Mouse (Mus musculus): ENCODE data around the gene Bcl11b.
A peak's percentile ranks its signal among the peaks of the same experiment; 100 is the strongest.

Gene Bcl11b

DNA sequence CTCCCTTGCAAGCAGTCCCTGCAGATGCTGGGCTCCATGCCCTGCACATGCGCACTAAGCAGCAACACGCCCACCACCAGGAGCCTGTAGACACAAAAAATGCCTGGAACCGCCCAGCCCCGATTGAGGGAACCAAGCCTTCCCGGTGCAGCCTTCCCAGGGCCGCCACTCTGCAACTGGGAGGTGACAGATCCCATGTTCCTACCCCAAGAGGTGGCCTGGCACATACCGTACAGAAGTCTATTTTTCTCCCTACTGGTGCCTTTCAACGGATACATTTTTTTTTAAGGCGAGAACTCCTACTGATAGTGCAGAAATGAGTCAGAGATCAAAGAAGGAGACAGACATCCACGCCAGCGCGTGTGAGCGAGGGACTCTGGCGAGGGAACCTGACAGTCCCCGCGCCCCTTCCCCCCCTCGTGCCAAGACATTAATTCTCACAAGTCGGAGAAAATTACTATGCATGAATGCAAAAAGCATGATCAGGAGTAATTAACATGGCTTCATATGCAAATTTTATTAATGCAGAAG, 33.5 kb downstream of the Bcl11b start:
- DNase-seq, result peak in 1 of 2 experiments; percentile 29

DNA sequence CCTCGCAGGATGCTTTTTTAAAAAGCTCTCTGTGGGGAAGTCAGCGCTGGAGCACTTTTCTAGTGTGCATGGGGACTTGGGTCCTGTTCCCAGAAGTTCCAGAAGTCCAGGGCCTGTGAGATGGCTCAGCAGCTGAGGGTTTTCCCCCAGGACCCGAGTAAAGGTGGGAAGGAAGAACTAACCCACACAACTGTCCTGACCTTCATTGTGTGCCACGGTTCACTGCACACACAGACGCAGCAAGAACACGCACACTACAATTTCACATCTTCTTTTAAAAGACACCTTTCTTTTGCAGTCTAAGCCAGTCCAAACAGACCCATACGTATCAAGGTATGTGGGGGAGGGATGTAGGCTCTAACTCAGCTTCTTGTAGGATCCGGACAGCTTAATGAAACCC, 34.3 kb downstream of the Bcl11b start:
- peak in 1 of 2 experiments; percentile 57 for DNase-seq

DNA sequence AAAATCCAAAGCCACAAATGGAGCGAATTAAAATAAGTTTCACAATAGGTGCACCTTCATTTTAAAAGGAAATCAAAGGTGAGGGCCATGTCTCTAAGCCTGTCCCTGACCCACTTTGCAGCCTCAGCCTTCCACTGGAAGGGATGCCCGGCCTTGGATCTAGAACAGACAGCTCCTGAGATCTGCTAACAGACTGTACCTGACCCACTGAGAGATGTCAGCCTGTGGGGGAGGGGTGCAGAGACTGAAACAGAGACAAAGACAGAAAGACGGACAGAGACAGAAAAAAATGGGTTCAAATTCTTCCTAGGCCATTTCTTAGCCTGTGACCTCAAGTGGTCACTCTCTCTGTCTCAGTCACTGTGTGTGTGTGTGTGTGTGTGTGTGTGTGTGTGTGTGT, 35.1 kb downstream of the Bcl11b start:
- DNase-seq, result peak in 1 of 2 experiments; percentile 54

- peak; percentile 51 to 57 for DNase-seq
These were observed 36.4 kb downstream of the Bcl11b start for GRCm38 (mm10) chr12:107967026-107967425.

DNA sequence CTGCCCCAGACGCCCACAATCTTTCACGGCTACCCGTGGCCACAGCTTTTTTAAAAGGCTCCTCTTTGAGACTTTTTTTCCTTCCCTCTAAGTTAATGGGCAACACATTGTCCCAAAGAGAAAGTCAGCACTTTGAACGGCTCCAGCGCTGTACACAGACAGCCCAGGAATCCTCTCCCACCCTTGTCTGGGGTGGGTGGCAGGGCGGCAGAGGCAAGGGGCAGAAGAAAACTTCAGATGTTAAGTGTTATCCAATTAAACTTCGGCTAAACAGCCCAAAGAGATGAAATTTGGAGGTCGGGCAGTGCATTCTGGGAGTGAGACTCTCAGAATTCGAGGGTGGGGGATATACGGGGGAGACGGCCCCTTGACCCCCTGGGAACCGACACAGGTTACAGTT, 38.3 kb downstream of the Bcl11b start:
- DNase-seq, result peak in 1 of 2 experiments; percentile 29

- DNase-seq, result no peak
These were observed 38.9 kb downstream of the Bcl11b start for GRCm38 (mm10) chr12:107964396-107965085.

DNA sequence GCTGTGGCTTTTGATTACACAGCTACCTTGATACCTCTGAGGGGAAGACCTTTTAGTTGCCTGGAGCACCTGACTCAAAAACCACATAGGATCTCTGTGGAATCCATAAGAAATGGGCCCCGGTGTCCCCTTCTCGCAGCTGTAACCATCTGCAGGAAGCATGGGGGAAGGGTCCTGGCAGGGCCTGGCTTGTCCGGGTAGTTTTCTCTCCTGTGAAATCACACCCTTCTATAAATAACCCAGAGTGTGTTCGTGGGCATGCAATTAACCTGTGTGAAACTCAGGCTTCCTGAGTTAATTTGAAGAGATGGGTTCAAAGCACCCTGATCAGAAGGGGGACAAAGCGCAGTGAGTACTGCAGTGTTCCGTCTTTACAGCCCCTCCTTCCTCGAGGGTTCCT, 40.5 kb downstream of the Bcl11b start:
- DNase-seq, result no peak

GRCm38 (mm10) chr12:107961843-107962242, 41.6 kb downstream of the Bcl11b start:
- no peak for DNase-seq

DNA sequence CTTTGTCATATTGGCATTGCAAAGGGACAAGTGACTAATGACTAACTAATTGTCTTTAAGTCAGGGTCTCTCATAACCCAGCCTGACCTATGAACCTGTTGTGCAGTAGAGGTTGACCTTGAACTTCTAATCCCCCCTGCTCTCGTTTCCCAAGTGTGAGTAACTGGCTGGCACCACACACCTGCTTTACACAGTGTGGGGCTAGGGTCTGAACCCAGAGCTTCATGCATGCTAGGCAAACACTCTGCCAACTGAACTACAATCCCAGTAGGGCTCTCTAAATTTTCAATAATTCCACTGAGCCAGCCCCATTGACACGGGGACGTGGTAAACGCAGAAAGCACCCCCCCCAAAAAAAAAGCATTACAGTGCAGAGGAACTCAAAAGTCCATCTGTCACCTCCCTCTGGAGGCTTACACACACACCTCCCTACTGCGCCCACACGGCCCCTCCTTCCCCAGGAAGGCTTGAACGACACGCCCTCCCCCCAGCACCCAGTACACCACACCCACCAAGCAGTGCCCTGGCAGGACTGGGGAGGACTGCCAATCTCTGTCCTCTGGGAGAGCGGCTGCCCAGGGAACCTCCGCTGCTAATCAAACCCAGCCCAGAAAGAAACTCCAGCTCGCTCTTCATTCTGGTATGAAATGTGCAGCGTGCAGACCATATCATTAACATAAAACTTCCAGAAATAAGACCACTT, 42.5 kb downstream of the Bcl11b start:
- peak; percentile 76 to 81 for DNase-seq

DNA sequence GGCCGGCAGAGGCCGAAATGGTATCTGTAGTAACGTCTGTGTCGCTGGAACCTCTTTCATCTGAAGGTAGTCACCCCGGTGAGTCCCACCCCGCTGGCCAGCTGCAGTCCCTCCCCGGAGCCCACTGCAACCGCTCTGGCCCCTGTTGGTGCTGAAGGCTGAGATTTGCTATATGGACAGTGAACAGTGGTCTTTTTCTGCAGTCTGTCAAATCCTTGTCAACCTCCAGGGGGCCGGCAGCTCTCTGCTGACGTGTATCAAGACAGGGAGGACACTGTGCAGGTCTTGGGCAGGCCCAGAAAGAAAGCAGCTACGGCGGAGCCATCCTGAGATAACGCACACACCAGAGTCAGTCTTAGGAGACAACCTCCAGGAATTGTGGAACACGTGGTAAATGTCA, 43.0 kb downstream of the Bcl11b start:
- no peak for DNase-seq

- no peak for DNase-seq
These were observed 43.5 kb downstream of the Bcl11b start for GRCm38 (mm10) chr12:107959872-107960271.

- no peak for DNase-seq
These were observed 50.2 kb downstream of the Bcl11b start for GRCm38 (mm10) chr12:107953044-107953684.

DNA sequence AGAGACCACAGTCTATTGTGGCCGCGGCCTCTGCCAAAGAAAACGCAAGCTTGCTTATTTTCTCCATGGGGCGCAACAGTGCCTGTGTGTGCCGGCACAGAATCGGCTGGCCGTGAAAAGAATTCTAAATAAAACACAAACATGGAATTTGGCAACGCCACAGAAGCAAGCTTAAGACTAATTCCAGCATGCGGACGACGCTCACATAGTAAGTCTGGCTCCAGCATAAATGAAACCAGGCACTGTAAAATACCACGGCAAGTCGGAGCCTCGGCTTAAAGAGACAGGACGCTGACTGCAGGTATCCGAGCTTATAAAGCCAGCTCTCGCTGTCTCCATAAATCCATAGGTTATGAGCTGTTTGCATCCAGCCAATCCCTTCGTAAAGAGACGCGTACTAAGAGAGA, 51.1 kb downstream of the Bcl11b start:
- peak in 1 of 2 experiments; percentile 35 for DNase-seq

- no peak for DNase-seq
These were observed 52.7 kb downstream of the Bcl11b start for GRCm38 (mm10) chr12:107950667-107951179.

GRCm38 (mm10) chr12:107949416-107949815, 54.0 kb downstream of the Bcl11b start:
- DNase-seq, result no peak

GRCm38 (mm10) chr12:107942100-107942499, 61.3 kb downstream of the Bcl11b start:
- no peak for DNase-seq

DNA sequence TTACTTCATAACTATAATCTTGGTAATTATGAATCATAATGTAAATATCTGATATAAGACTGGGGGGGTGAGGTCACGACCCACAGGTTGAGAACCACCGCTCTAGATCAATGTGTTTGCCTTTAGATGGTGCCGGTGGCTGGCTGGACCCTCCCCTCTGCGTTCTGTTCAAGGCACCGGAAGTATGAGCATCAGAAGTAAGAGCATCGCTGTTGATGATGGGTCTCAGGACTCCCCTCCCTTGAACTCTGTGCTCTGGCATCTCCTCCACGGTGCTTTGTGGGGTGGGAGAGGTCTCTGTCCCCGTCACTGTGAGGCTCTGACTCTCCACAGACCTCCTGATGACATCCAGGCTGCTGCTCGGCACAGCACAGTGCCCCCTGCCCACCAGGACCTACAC, 62.6 kb downstream of the Bcl11b start:
- DNase-seq, result no peak

DNA sequence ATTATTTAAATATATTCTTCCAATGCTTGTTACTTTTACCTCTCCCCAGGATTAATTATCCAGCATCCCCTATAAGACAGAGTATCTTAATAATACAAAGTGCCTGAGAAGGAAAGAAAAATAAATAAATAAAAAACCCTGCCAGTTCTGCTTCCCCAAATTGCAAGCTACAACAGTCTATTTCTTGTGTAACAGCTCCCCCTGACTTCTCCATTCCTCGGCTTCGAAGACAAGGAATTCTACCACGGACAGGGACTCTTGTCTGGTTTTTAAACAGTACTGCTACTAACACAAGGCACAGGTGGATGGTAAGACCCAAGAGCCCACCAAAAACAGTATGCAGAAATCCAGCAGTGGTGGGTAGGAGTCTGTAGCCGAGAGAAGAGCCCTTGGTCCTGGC, 64.2 kb downstream of the Bcl11b start:
- DNase-seq, result no peak

GRCm38 (mm10) chr12:107936972-107937371, 66.4 kb downstream of the Bcl11b start:
- DNase-seq, result no peak

DNA sequence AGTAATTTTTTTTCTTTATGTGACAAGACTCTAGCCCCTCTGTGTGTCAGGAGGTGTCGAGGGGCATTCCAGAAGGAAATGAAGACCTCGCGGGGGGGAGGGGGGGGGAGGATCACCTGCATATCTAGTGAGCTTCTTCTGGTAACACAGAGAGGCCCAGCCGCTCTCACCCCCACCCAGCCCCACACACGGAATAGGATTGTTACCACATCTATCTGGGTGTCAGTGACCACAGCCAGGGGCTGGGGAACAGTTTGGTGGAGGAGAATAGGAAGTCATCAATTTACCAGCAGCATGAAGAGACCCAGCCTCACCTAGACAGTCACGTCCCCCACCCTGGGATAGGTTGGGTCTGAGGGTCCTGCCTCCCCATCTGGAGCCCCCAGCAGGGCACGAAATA, 67.0 kb downstream of the Bcl11b start:
- DNase-seq, result no peak

DNA sequence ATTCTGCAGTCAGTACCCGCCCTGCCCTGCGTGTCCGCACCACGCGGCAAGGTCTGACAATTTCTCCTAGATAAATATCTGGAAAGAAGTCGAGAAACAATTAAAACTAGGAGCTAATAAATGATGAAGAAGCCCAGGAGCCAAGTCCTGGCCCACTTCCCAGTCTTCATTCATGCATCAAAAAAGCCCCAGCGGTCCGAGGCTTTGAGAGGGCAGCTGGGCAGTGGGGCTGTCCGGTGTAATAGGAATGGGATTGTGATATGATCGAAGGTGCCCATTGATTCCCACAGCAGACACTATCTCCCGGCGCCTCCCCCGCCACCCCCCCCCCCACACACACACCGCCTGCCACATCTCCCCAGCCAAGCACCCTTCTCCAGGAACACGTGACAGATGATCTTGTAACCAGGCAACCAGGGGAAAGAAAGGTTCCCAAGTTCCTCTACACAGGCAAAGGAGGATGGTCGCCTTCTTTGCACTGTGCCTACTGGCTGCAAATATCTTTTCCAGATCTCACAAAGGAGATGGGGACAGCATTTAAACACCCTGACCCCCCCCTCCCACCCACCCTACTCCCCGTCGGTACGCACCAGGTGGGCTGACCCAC, 68.5 kb downstream of the Bcl11b start:
- peak; percentile 79 to 84 for DNase-seq

GRCm38 (mm10) chr12:107932140-107932539, 71.3 kb downstream of the Bcl11b start:
- no peak for DNase-seq

DNA sequence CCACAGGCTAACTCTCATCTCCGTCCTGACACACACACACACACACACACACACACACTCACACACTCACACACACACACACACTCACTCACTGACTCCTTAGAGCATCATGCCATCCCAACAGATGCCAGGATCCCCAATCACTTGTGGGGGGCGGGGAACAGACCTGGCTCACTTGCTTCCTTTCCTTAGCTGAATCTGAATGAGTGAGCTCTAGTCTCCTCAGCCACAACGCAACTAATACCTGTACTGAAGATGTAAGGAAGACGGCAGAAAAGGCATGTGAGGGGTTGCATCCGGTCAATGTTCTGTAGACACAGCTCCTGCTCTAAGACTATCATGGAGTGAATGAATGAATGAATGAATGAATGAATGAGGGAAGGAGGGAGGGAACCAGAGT, 71.9 kb downstream of the Bcl11b start:
- no peak for DNase-seq
